In genomic region chr10:68961376-68961775, GRCm38 (mm10) we compare ENCODE assay signal across 26 mouse cellular contexts.
DNase-seq lines count a peak whose midpoint lies in the region; ATAC-seq and TF ChIP-seq lines count a peak whose summit lies in the region.
"Had no signal": no experiment of that assay in that cellular context is flagged by ENCODE, and none has a peak within 500 bp of the region (broad histone marks: within the 10 kb centered on the region; RNA-seq: fewer than 3 reads in every experiment).

No protein-coding gene starts in this region.

- no peak overlapping the region for H3K27ac ChIP-seq in heart, embryonic 12.5 days (ENCODE audit: poor library complexity, severe bottlenecking)
- no peak overlapping the region for H3K27ac ChIP-seq in lung, embryonic 16.5 days (ENCODE audit: low read length)
- no peak overlapping the region for H3K27ac ChIP-seq in lung, postnatal 0 days (ENCODE audit: low read length)
- H3K27ac ChIP-seq: embryonic facial prominence, embryonic 10.5 days; embryonic facial prominence, embryonic 12.5 days; forebrain, embryonic 13.5 days; forebrain, embryonic 15.5 days had no signal

- no peaks in the 10 kb centered on the region for H3K79me2 ChIP-seq in myocyte (ENCODE audit: control insufficient read depth, insufficient read depth)

- TF ChIP-seq CTCF in lung, postnatal 0 days (IDR thresholded peaks at IDR 0.05) = no peak

- no peak for TF ChIP-seq EP300 in lung, postnatal 0 days (IDR thresholded peaks at IDR 0.05)

- TF ChIP-seq POLR2A in myocyte (IDR thresholded peaks at IDR 0.05; ENCODE audit: insufficient read length, low read depth) = no peak

- H3K27me3 ChIP-seq in heart, embryonic 12.5 days (replicated peaks) = no peaks in the 10 kb centered on the region
- H3K27me3 ChIP-seq in lung, embryonic 16.5 days (ENCODE audit: control insufficient read depth, insufficient read depth, low read depth, low read length) = no peaks in the 10 kb centered on the region
- no peaks in the 10 kb centered on the region for H3K27me3 ChIP-seq in lung, postnatal 0 days (replicated peaks; ENCODE audit: insufficient read depth, low read length)
- H3K27me3 ChIP-seq in myocyte (ENCODE audit: control insufficient read depth, insufficient read depth, insufficient read length) = no peaks in the 10 kb centered on the region
- H3K27me3 ChIP-seq: CH12.LX; embryonic facial prominence, embryonic 12.5 days; forebrain, embryonic 13.5 days; forebrain, embryonic 15.5 days; Patski had no signal

- WGBS in heart, embryonic 12.5 days = 78% methylated on average over 1 of the region's 1 CpGs
- WGBS in lung, embryonic 16.5 days = 44% methylated on average over 1 of the region's 1 CpGs
- 51% methylated on average over 1 of the region's 1 CpGs for WGBS in lung, postnatal 0 days

- peaks cover 11% of the 10 kb centered on the region for H3K9me3 ChIP-seq in heart, embryonic 12.5 days (replicated peaks)
- H3K9me3 ChIP-seq in lung, embryonic 16.5 days (ENCODE audit: control insufficient read depth, low read length) = no peaks in the 10 kb centered on the region
- H3K9me3 ChIP-seq in lung, postnatal 0 days (ENCODE audit: low read length) = no peaks in the 10 kb centered on the region
- H3K9me3 ChIP-seq: embryonic facial prominence, embryonic 10.5 days; embryonic facial prominence, embryonic 12.5 days; forebrain, embryonic 13.5 days; forebrain, embryonic 15.5 days had no signal

- H3K9ac ChIP-seq in heart, embryonic 12.5 days = no peak overlapping the region
- no peak overlapping the region for H3K9ac ChIP-seq in lung, embryonic 16.5 days (ENCODE audit: low read length)
- no peak overlapping the region for H3K9ac ChIP-seq in lung, postnatal 0 days (replicated peaks; ENCODE audit: low read depth)
- H3K9ac ChIP-seq: embryonic facial prominence, embryonic 12.5 days; forebrain, embryonic 13.5 days; forebrain, embryonic 15.5 days; forebrain, postnatal 0 days had no signal

- peak; percentile 36 for DNase-seq in heart, adult 11 months
- no peak for DNase-seq in lung, postnatal 0 days (ENCODE audit: low spot score)
- no peak for DNase-seq in adrenal gland, postnatal 10 days
- DNase-seq: adrenal gland, adult 2 months; adrenal gland, postnatal 14 days; adrenal gland, postnatal 36 days; B cell, adult 2 months; cerebellum, adult 11 months; cerebellum, adult 18-20 months; cerebellum, adult 8-10 months; cerebellum, adult 9-11 months; cerebellum, postnatal 14 days; cerebellum, postnatal 36 days; forebrain, postnatal 0 days had no signal

- 0 out of 2 replicates have a peak, but pooled peaks cover 3% of the 10 kb centered on the region for H3K4me1 ChIP-seq in heart, embryonic 12.5 days (replicated peaks)
- no peaks in the 10 kb centered on the region for H3K4me1 ChIP-seq in lung, embryonic 16.5 days (replicated peaks; ENCODE audit: control insufficient read depth, insufficient read depth, low read length)
- no peaks in the 10 kb centered on the region for H3K4me1 ChIP-seq in lung, postnatal 0 days (ENCODE audit: insufficient read depth, low read depth, low read length)
- H3K4me1 ChIP-seq: embryonic facial prominence, embryonic 10.5 days; forebrain, embryonic 13.5 days; forebrain, embryonic 15.5 days had no signal

- H3K4me2 ChIP-seq in heart, embryonic 12.5 days = no peak overlapping the region
- H3K4me2 ChIP-seq in lung, embryonic 16.5 days (ENCODE audit: low read depth, low read length) = no peak overlapping the region
- H3K4me2 ChIP-seq in lung, postnatal 0 days (replicated peaks; ENCODE audit: low read depth, low read length) = no peak overlapping the region
- H3K4me2 ChIP-seq in myocyte (ENCODE audit: low read depth) = no peak overlapping the region
- H3K4me2 ChIP-seq: embryonic facial prominence, embryonic 12.5 days; forebrain, embryonic 13.5 days; forebrain, embryonic 15.5 days had no signal

- ATAC-seq in heart, embryonic 12.5 days (ENCODE audit: insufficient number of reproducible peaks, low FRiP score) = no peak
- ATAC-seq in lung, embryonic 16.5 days (ENCODE audit: low read depth) = 0 out of 2 replicates have a peak, but pooled peaks have one; percentile 38
- ATAC-seq in lung, postnatal 0 days = no peak
- ATAC-seq: activated CD4-positive, CD25-positive, alpha-beta regulatory T cell, adult 4 months; CD4-positive, CD25-positive, alpha-beta regulatory T cell, adult 4 months; forebrain, embryonic 13.5 days; forebrain, embryonic 15.5 days; forebrain, postnatal 0 days; Patski had no signal

- no peak overlapping the region for H3K4me3 ChIP-seq in heart, embryonic 12.5 days
- H3K4me3 ChIP-seq in lung, embryonic 16.5 days (ENCODE audit: low read length) = no peak overlapping the region
- H3K4me3 ChIP-seq in lung, postnatal 0 days (ENCODE audit: low read depth, low read length) = no peak overlapping the region
- no peak overlapping the region for H3K4me3 ChIP-seq in myocyte
- H3K4me3 ChIP-seq: embryonic facial prominence, embryonic 10.5 days; embryonic facial prominence, embryonic 12.5 days; forebrain, embryonic 13.5 days; forebrain, embryonic 15.5 days had no signal

- H3ac ChIP-seq in myocyte (ENCODE audit: control insufficient read depth, insufficient read length) = no peak overlapping the region

- no peaks in the 10 kb centered on the region for H3K36me3 ChIP-seq in heart, embryonic 12.5 days
- H3K36me3 ChIP-seq in lung, embryonic 16.5 days (ENCODE audit: control insufficient read depth, insufficient read depth, low read length) = no peaks in the 10 kb centered on the region
- no peaks in the 10 kb centered on the region for H3K36me3 ChIP-seq in lung, postnatal 0 days (ENCODE audit: insufficient read depth, low read length)
- H3K36me3 ChIP-seq in myocyte (ENCODE audit: control insufficient read depth, insufficient read depth) = no peaks in the 10 kb centered on the region
- H3K36me3 ChIP-seq: embryonic facial prominence, embryonic 10.5 days; embryonic facial prominence, embryonic 12.5 days; forebrain, embryonic 15.5 days; G1E had no signal

TF ChIP-seq in myocyte, 11 proteins besides CTCF, POLR2A, EP300 and RAD21:
- TF ChIP-seq E2F4 (IDR thresholded peaks at IDR 0.05; ENCODE audit: insufficient read depth) (no peak), MYOD1 (IDR thresholded peaks at IDR 0.05; ENCODE audit: control insufficient read depth in 1 of 3, insufficient read length in 2 of 3, low read depth in 2 of 3) (peak in 1 of 3 experiments; percentile 63), TCF12 (IDR thresholded peaks at IDR 0.05; ENCODE audit: insufficient read depth, poor library complexity, severe bottlenecking) (peak; percentile 40), REST (IDR thresholded peaks at IDR 0.05; ENCODE audit: insufficient read depth, insufficient read length) (no peak), MYOG (IDR thresholded peaks at IDR 0.05; ENCODE audit: control insufficient read depth in 1 of 3, insufficient read depth in 1 of 3, insufficient read length in 2 of 3, low read depth in 2 of 3) (peak in 2 of 3 experiments; percentile 56 to 59), CEBPB (IDR thresholded peaks at IDR 0.05; ENCODE audit: insufficient read depth, poor library complexity, severe bottlenecking) (0 out of 2 replicates have a peak, but pooled peaks have one; percentile 16)
